ENCODE assay signal across 21 mouse cellular contexts in genomic region chr17:24732233-24732935, GRCm38 (mm10). TPM values are rescaled to one million over a fixed set of nuclear protein-coding genes. Genes with fewer than 3 reads are reported as not detected.
A peak's percentile ranks its signal among the peaks of the same experiment; 100 is the strongest.
DNase-seq lines count a peak whose midpoint lies in the region; ATAC-seq and TF ChIP-seq lines count a peak whose summit lies in the region.
"Had no signal": no experiment of that assay in that cellular context is flagged by ENCODE, and none has a peak within 500 bp of the region (broad histone marks: within the 10 kb centered on the region; RNA-seq: fewer than 3 reads in every experiment).

No protein-coding gene starts in this region.

- H3K9ac ChIP-seq in midbrain, embryonic 16.5 days (ENCODE audit: low read depth, low read length), result 0 out of 2 replicates have a peak overlapping the region, but pooled peaks have one; percentile 7
- no peak overlapping the region for H3K9ac ChIP-seq in midbrain, postnatal 0 days (replicated peaks; ENCODE audit: low read length, poor library complexity, severe bottlenecking)
- peak overlapping the region; percentile 50; the same call in 1 of the 2 replicates for H3K9ac ChIP-seq in heart, embryonic 13.5 days
- H3K9ac ChIP-seq: forebrain, postnatal 0 days; liver, embryonic 13.5 days had no signal

- H3K4me3 ChIP-seq in midbrain, embryonic 16.5 days (ENCODE audit: low read depth, low read length), result no peak overlapping the region
- H3K4me3 ChIP-seq in midbrain, postnatal 0 days (ENCODE audit: low read depth, low read length), result no peak overlapping the region
- no peak overlapping the region for H3K4me3 ChIP-seq in heart, embryonic 13.5 days
- H3K4me3 ChIP-seq: liver, embryonic 13.5 days had no signal

- no peaks in the 10 kb centered on the region; the same call in 1 of the 2 replicates for H3K27me3 ChIP-seq in midbrain, embryonic 16.5 days (ENCODE audit: control insufficient read depth, insufficient read depth, low read depth, low read length)
- H3K27me3 ChIP-seq in midbrain, postnatal 0 days (ENCODE audit: insufficient read depth, low read length), result no peaks in the 10 kb centered on the region
- H3K27me3 ChIP-seq in heart, embryonic 13.5 days (replicated peaks), result peaks cover 3% of the 10 kb centered on the region; the same call in 1 of the 2 replicates

- peaks cover 9% of the 10 kb centered on the region; the same call in 1 of the 2 replicates for H3K4me1 ChIP-seq in midbrain, embryonic 16.5 days (ENCODE audit: control insufficient read depth, insufficient read depth, low read length)
- H3K4me1 ChIP-seq in midbrain, postnatal 0 days (ENCODE audit: insufficient read depth, low read length), result no peaks in the 10 kb centered on the region
- peaks cover 25% of the 10 kb centered on the region for H3K4me1 ChIP-seq in heart, embryonic 13.5 days

- TF ChIP-seq CTCF in midbrain, postnatal 0 days (IDR thresholded peaks at IDR 0.05), result no peak

- no peak for ATAC-seq in midbrain, embryonic 16.5 days
- no peak for ATAC-seq in midbrain, postnatal 0 days (ENCODE audit: low FRiP score)
- no peak for ATAC-seq in heart, embryonic 13.5 days (ENCODE audit: extremely low read depth, insufficient number of reproducible peaks, low FRiP score, low TSS enrichment)
- ATAC-seq: forebrain, postnatal 0 days had no signal

- WGBS in midbrain, embryonic 16.5 days, result 78% methylated on average over 12 of the region's 12 CpGs
- 82% methylated on average over 12 of the region's 12 CpGs for WGBS in midbrain, postnatal 0 days
- 59% methylated on average over 12 of the region's 12 CpGs for WGBS in heart, embryonic 13.5 days

- peak; percentile 89 for DNase-seq in gastrocnemius, adult 18-20 months (ENCODE audit: low spot score)
- DNase-seq in gastrocnemius, postnatal 4 days (ENCODE audit: low spot score in 2 of 2), result no peak
- no peak for DNase-seq in midbrain, postnatal 0 days (ENCODE audit: low spot score)
- DNase-seq in skeletal muscle tissue, adult 2 months (ENCODE audit: low read depth, low spot score), result peak; percentile 95
- DNase-seq in lung, postnatal 25 days (ENCODE audit: low spot score), result no peak
- no peak for DNase-seq in thymus, postnatal 10 days (ENCODE audit: low spot score in 2 of 2)
- DNase-seq: adrenal gland, postnatal 25 days; cerebellum, adult 9-11 months; embryo, embryonic 11 days; forebrain, postnatal 0 days; liver, embryonic 13.5 days; lung, postnatal 10 days; thymus, postnatal 36 days had no signal

- H3K4me2 ChIP-seq in midbrain, embryonic 16.5 days (ENCODE audit: low read length), result no peak overlapping the region
- no peak overlapping the region for H3K4me2 ChIP-seq in midbrain, postnatal 0 days (ENCODE audit: low read depth, low read length, poor library complexity, severe bottlenecking)
- no peak overlapping the region for H3K4me2 ChIP-seq in heart, embryonic 13.5 days
- H3K4me2 ChIP-seq: liver, embryonic 13.5 days had no signal

- no peak overlapping the region for H3K27ac ChIP-seq in midbrain, embryonic 16.5 days (ENCODE audit: low read length)
- H3K27ac ChIP-seq in midbrain, postnatal 0 days (ENCODE audit: low read depth, low read length), result no peak overlapping the region
- H3K27ac ChIP-seq in heart, embryonic 13.5 days (replicated peaks), result peak overlapping the region; percentile 46
- H3K27ac ChIP-seq: liver, embryonic 13.5 days had no signal

- H3K36me3 ChIP-seq in midbrain, embryonic 16.5 days (ENCODE audit: control insufficient read depth, insufficient read depth, low read length), result no peaks in the 10 kb centered on the region
- no peaks in the 10 kb centered on the region for H3K36me3 ChIP-seq in midbrain, postnatal 0 days (ENCODE audit: insufficient read depth, low read length)
- H3K36me3 ChIP-seq in heart, embryonic 13.5 days, result no peaks in the 10 kb centered on the region
- H3K36me3 ChIP-seq: liver, embryonic 13.5 days had no signal

- no peaks in the 10 kb centered on the region for H3K9me3 ChIP-seq in midbrain, embryonic 16.5 days (replicated peaks; ENCODE audit: control insufficient read depth, low read length, poor library complexity, severe bottlenecking)
- no peaks in the 10 kb centered on the region for H3K9me3 ChIP-seq in midbrain, postnatal 0 days (ENCODE audit: low read length)
- no peaks in the 10 kb centered on the region for H3K9me3 ChIP-seq in heart, embryonic 13.5 days
- H3K9me3 ChIP-seq: liver, embryonic 13.5 days had no signal

RNA-seq across cellular contexts. Expression of gene Msrb1, which starts 4.1 kb away (rescaled TPM):
- total RNA-seq in gastrocnemius, adult 18-20 months (2021), result 100 to 1,000 TPM; 139 to 179 TPM
- 100 to 1,000 TPM in 1 of 2 experiments, 10 to 100 TPM in 1; 91.8 to 101 TPM for total RNA-seq in gastrocnemius, postnatal 4 days (2021)
- polyA plus RNA-seq in midbrain, embryonic 16.5 days (2015; fragmentation: Nextera tagmentation; extraction: Ambion mirVana), result 14.9 and 17.5 TPM in 2 replicates
- total RNA-seq in midbrain, postnatal 0 days (2014; rRNA removed), result 9.6 and 14.1 TPM in 2 replicates
- 20.6 and 22.6 TPM in 2 replicates for polyA plus RNA-seq in midbrain, postnatal 0 days (2015; fragmentation: Nextera tagmentation; extraction: Ambion mirVana)
- polyA plus RNA-seq in heart, embryonic 13.5 days (2015; fragmentation: Nextera tagmentation; extraction: Ambion mirVana), result 18.0 and 20.4 TPM in 2 replicates

RNA-seq across cellular contexts. Expression of gene Rpl3l, which starts 4.8 kb away (rescaled TPM):
- 100 to 1,000 TPM; 764 to 767 TPM for total RNA-seq in gastrocnemius, adult 18-20 months (2021)
- 100 to 1,000 TPM; 215 to 219 TPM for total RNA-seq in gastrocnemius, postnatal 4 days (2021)
- polyA plus RNA-seq in midbrain, embryonic 16.5 days (2015; fragmentation: Nextera tagmentation; extraction: Ambion mirVana), result not detected in 2 replicates
- not detected in 2 replicates for total RNA-seq in midbrain, postnatal 0 days (2014; rRNA removed)
- polyA plus RNA-seq in midbrain, postnatal 0 days (2015; fragmentation: Nextera tagmentation; extraction: Ambion mirVana), result 0.21 and 0.37 TPM in 2 replicates
- polyA plus RNA-seq in heart, embryonic 13.5 days (2015; fragmentation: Nextera tagmentation; extraction: Ambion mirVana), result 0.68 and 1.1 TPM in 2 replicates
- total RNA-seq: forebrain, postnatal 0 days had no signal
- polyA plus RNA-seq: forebrain, postnatal 0 days; liver, embryonic 13.5 days had no signal

RNA-seq across cellular contexts. Expression of gene Ndufb10, which starts 8.1 kb away (rescaled TPM):
- total RNA-seq in gastrocnemius, adult 18-20 months (2021), result 100 to 1,000 TPM; 428 to 481 TPM
- 100 to 1,000 TPM; 383 to 407 TPM for total RNA-seq in gastrocnemius, postnatal 4 days (2021)
- polyA plus RNA-seq in midbrain, embryonic 16.5 days (2015; fragmentation: Nextera tagmentation; extraction: Ambion mirVana), result 264 and 289 TPM in 2 replicates
- total RNA-seq in midbrain, postnatal 0 days (2014; rRNA removed), result 150 and 170 TPM in 2 replicates
- polyA plus RNA-seq in midbrain, postnatal 0 days (2015; fragmentation: Nextera tagmentation; extraction: Ambion mirVana), result 344 and 349 TPM in 2 replicates
- 344 and 399 TPM in 2 replicates for polyA plus RNA-seq in heart, embryonic 13.5 days (2015; fragmentation: Nextera tagmentation; extraction: Ambion mirVana)

RNA-seq across cellular contexts. Expression of gene Rps2, which starts 14.5 kb away (rescaled TPM):
- total RNA-seq in gastrocnemius, adult 18-20 months (2021), result 100 to 1,000 TPM; 548 to 574 TPM
- total RNA-seq in gastrocnemius, postnatal 4 days (2021), result 100 to 1,000 TPM; 750 to 839 TPM
- polyA plus RNA-seq in midbrain, embryonic 16.5 days (2015; fragmentation: Nextera tagmentation; extraction: Ambion mirVana), result 657 and 682 TPM in 2 replicates
- 2,209 and 2,389 TPM in 2 replicates for total RNA-seq in midbrain, postnatal 0 days (2014; rRNA removed)
- 749 and 802 TPM in 2 replicates for polyA plus RNA-seq in midbrain, postnatal 0 days (2015; fragmentation: Nextera tagmentation; extraction: Ambion mirVana)
- polyA plus RNA-seq in heart, embryonic 13.5 days (2015; fragmentation: Nextera tagmentation; extraction: Ambion mirVana), result 903 and 1,010 TPM in 2 replicates

RNA-seq across cellular contexts. Expression of gene Rnf151, which starts 14.5 kb away (rescaled TPM):
- total RNA-seq in gastrocnemius, adult 18-20 months (2021), result not detected
- under 1 TPM in 1 of 2 experiments, not detected in 1; 0.23 TPM for total RNA-seq in gastrocnemius, postnatal 4 days (2021)
- 0.28 TPM in 1 of 2 replicates, not detected in the other for polyA plus RNA-seq in midbrain, embryonic 16.5 days (2015; fragmentation: Nextera tagmentation; extraction: Ambion mirVana)
- total RNA-seq in midbrain, postnatal 0 days (2014; rRNA removed), result not detected in 2 replicates
- not detected in 2 replicates for polyA plus RNA-seq in midbrain, postnatal 0 days (2015; fragmentation: Nextera tagmentation; extraction: Ambion mirVana)
- polyA plus RNA-seq in heart, embryonic 13.5 days (2015; fragmentation: Nextera tagmentation; extraction: Ambion mirVana), result not detected in 2 replicates
- total RNA-seq: forebrain, postnatal 0 days; heart, postnatal 36 days; layer of hippocampus, postnatal 14 days; left cerebral cortex, postnatal 36 days; megakaryocyte-erythroid progenitor cell, adult 5-6 weeks; neutrophil, adult 5-6 weeks had no signal
- polyA plus RNA-seq: forebrain, postnatal 0 days; stomach, embryonic 14.5 days had no signal

Comparison
In these comparisons a context has a peak if more than half of its experiments do, and no peak if none do; other contexts are left out.
1. DNase-seq: peak in gastrocnemius, adult 18-20 months (single experiment) and skeletal muscle tissue, adult 2 months (single experiment); none in gastrocnemius, postnatal 4 days (0 of 2), midbrain, postnatal 0 days (single experiment), lung, postnatal 25 days (single experiment) and thymus, postnatal 10 days (0 of 2).
2. RNA of gene Rpl3l, which starts 4.8 kb away (total RNA-seq): 764 to 767 TPM in gastrocnemius, adult 18-20 months and 215 to 219 TPM in gastrocnemius, postnatal 4 days; not detected in midbrain, postnatal 0 days; every median in the first group is over 100 times any median in the second.